Mouse (Mus musculus) kidney, adult 8-10 months (tissue): Measurements from ENCODE around the gene Tsga8.

ENCODE experiments used
- DNase-seq, 2 experiments: peaks; one replicate each; pipeline ENCODE4 v3.0.0; 2022

Gene Tsga8

DNA sequence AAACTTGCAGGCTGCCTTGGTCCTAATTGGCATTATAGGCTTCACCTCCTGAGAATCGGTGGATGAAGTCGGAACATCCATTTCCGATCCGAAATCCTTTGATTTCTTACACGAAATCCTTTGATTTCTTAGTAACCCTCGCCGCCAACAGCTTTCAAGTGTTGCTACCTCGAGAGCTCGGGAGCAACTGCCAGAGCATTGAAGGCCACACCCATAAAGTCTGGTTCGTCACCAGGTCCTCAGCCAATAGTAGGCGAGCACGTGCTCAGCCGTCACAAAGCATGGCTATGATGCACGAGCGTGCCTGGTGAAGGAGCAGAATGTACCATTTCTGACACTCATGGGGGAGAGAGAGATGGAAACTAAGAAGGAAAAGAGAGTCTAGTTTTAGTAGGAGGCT is at the start of gene Tsga8:
Tsga8 (minus strand) TSS at position 327 of the 400 bp plus-strand sequence.
- DNase-seq, result no peak
